Mouse (Mus musculus) MEL (cell line): ENCODE data around the gene Aqp8. TPM values are rescaled to one million over a fixed set of nuclear protein-coding genes. Genes with fewer than 3 reads are reported as not detected.
A peak's percentile ranks its signal among the peaks of the same experiment; 100 is the strongest.

Source experiments
- DNase-seq: peaks from one replicate; pipeline ENCODE4 v3.0.0; 2011; ENCODE audit warnings: low read depth, low spot score
- H3K27ac ChIP-seq: 2 replicates; pipeline ENCODE4 v1.5.1; 2012; ENCODE audit warnings: low read depth, mild to moderate bottlenecking, control low read depth, low read length, moderate library complexity; ENCODE audit not compliant: control insufficient read depth
- H3K27me3 ChIP-seq, 2 experiments: fragments of 150-350 bp in 1 of 2; sonication (generic) in 1 of 2; 2 replicates each; pipeline ENCODE4 v1.6.1; 2012; ENCODE audit warnings: low read length in 2 of 2, mild to moderate bottlenecking in 2 of 2, improper control_type of control experiment in 1 of 2, moderate library complexity in 1 of 2; ENCODE audit not compliant: insufficient read depth in 2 of 2, control insufficient read depth in 1 of 2
- H3K36me3 ChIP-seq, 2 experiments: 2 replicates each; pipeline ENCODE4 v1.6.1; 2012 to 2014; ENCODE audit warnings: low read length in 2 of 2, improper control_type of control experiment in 1 of 2, inconsistent platforms in 1 of 2, mild to moderate bottlenecking in 1 of 2; ENCODE audit not compliant: insufficient read depth in 2 of 2, control insufficient read depth in 1 of 2
- H3K4me1 ChIP-seq, 2 experiments: fragments of 150-350 bp in 1 of 2; sonication (generic) in 1 of 2; 2 replicates each; pipeline ENCODE4 v1.6.1; 2012; ENCODE audit warnings: low read length in 2 of 2, improper control_type of control experiment in 1 of 2, mild to moderate bottlenecking in 1 of 2; ENCODE audit not compliant: insufficient read depth in 2 of 2, control insufficient read depth in 1 of 2
- H3K4me3 ChIP-seq, 2 experiments: fragments of 150-350 bp in 1 of 2; sonication (generic) in 1 of 2; 2 replicates each; pipeline ENCODE4 v1.5.1; 2012; ENCODE audit warnings: low read depth in 2 of 2, low read length in 2 of 2, mild to moderate bottlenecking in 2 of 2, moderate library complexity in 2 of 2, control low read depth in 1 of 2, improper control_type of control experiment in 1 of 2; ENCODE audit not compliant: control insufficient read depth in 1 of 2, insufficient read depth in 1 of 2
- H3K79me2 ChIP-seq: 2 replicates; pipeline ENCODE4 v1.6.1; 2012; ENCODE audit warnings: mild to moderate bottlenecking, low read length, moderate library complexity; ENCODE audit not compliant: control insufficient read depth, poor library complexity, insufficient read depth
- H3K9ac ChIP-seq: 2 replicates; pipeline ENCODE4 v1.6.1; 2012; ENCODE audit warnings: low read depth, mild to moderate bottlenecking, control low read depth, low read length, moderate library complexity; ENCODE audit not compliant: control insufficient read depth, poor library complexity, severe bottlenecking
- H3K9me3 ChIP-seq: fragments of 150-350 bp; sonication (generic); replicated peaks from 2 replicates; pipeline ENCODE4 v1.6.1; 2012; ENCODE audit warnings: mild to moderate bottlenecking, low read length, improper control_type of control experiment, moderate library complexity; ENCODE audit not compliant: insufficient read depth
- CTCF ChIP-seq, 3 experiments: IDR thresholded peaks in 2 of 3; conservative IDR thresholded peaks in 1 of 3; 2 replicates each; pipeline ENCODE4 v1.5.1; 2011 to 2012; ENCODE audit warnings: low read length in 3 of 3, low read depth in 2 of 3, mild to moderate bottlenecking in 2 of 3, improper control_type of control experiment in 1 of 3, inconsistent platforms in 1 of 3, mixed read lengths in 1 of 3, moderate library complexity in 1 of 3; ENCODE audit not compliant: control insufficient read depth in 1 of 3, insufficient read depth in 1 of 3, poor library complexity in 1 of 3, severe bottlenecking in 1 of 3
- E2F4 ChIP-seq: IDR thresholded peaks from 2 replicates; pipeline ENCODE4 v1.6.1; 2011; ENCODE audit warnings: low read depth, low read length, improper control_type of control experiment, borderline replicate concordance
- GABPA ChIP-seq: IDR thresholded peaks from 2 replicates; pipeline ENCODE4 v1.6.1; 2012; ENCODE audit warnings: low read depth, mild to moderate bottlenecking, inconsistent platforms, low read length, improper control_type of control experiment, moderate library complexity
- GATA1 ChIP-seq: IDR thresholded peaks from 2 replicates; pipeline ENCODE4 v1.6.1; 2011; ENCODE audit warnings: low read depth, low read length, improper control_type of control experiment
- HCFC1 ChIP-seq: IDR thresholded peaks from 2 replicates; pipeline ENCODE4 v1.6.1; 2012; ENCODE audit warnings: low read depth, mild to moderate bottlenecking, inconsistent platforms, low read length, improper control_type of control experiment, moderate library complexity
- MAX ChIP-seq: IDR thresholded peaks from 2 replicates; pipeline ENCODE4 v1.6.1; 2011; ENCODE audit warnings: low read length, improper control_type of control experiment
- MAZ ChIP-seq: IDR thresholded peaks from 2 replicates; pipeline ENCODE4 v1.6.1; 2012; ENCODE audit warnings: low read depth, mild to moderate bottlenecking, inconsistent platforms, low read length, improper control_type of control experiment
- MXI1 ChIP-seq: IDR thresholded peaks from 2 replicates; pipeline ENCODE4 v1.6.1; 2011; ENCODE audit warnings: mild to moderate bottlenecking, low read depth, low read length, improper control_type of control experiment
- NRF1 ChIP-seq: IDR thresholded peaks from 2 replicates; pipeline ENCODE4 v1.6.1; 2014; ENCODE audit warnings: low read depth, mild to moderate bottlenecking, inconsistent platforms, low read length, improper control_type of control experiment, moderate library complexity; ENCODE audit not compliant: poor library complexity, insufficient read depth, severe bottlenecking
- POLR2A ChIP-seq, 2 experiments: IDR thresholded peaks; 2 replicates each; pipeline ENCODE4 v1.6.1; 2011 to 2012; ENCODE audit warnings: low read length in 2 of 2, mild to moderate bottlenecking in 2 of 2, control low read depth in 1 of 2, improper control_type of control experiment in 1 of 2, low read depth in 1 of 2, moderate library complexity in 1 of 2; ENCODE audit not compliant: control insufficient read depth in 1 of 2, insufficient read depth in 1 of 2, poor library complexity in 1 of 2
- POLR2AphosphoS2 ChIP-seq: IDR thresholded peaks from 2 replicates; pipeline ENCODE4 v1.6.1; 2011; ENCODE audit warnings: low read length, improper control_type of control experiment
- RAD21 ChIP-seq: IDR thresholded peaks from 2 replicates; pipeline ENCODE4 v1.6.1; 2011; ENCODE audit warnings: mild to moderate bottlenecking, low read depth, low read length, improper control_type of control experiment
- SMC3 ChIP-seq: IDR thresholded peaks from 2 replicates; pipeline ENCODE4 v1.6.1; 2011; ENCODE audit warnings: low read depth, low read length, improper control_type of control experiment
- TAL1 ChIP-seq: IDR thresholded peaks from 2 replicates; pipeline ENCODE4 v1.6.1; 2012; ENCODE audit warnings: mild to moderate bottlenecking, inconsistent platforms, low read length, moderate library complexity, mixed read lengths
- TCF12 ChIP-seq: IDR thresholded peaks from 2 replicates; pipeline ENCODE4 v1.6.1; 2014; ENCODE audit warnings: low read depth, mild to moderate bottlenecking, inconsistent platforms, low read length, improper control_type of control experiment, moderate library complexity
- UBTF ChIP-seq: IDR thresholded peaks from 2 replicates; pipeline ENCODE4 v1.6.1; 2012; ENCODE audit warnings: low read depth, mild to moderate bottlenecking, inconsistent platforms, low read length, improper control_type of control experiment, moderate library complexity, borderline replicate concordance; ENCODE audit not compliant: insufficient read depth
- ZC3H11A ChIP-seq: IDR thresholded peaks from 2 replicates; pipeline ENCODE4 v1.6.1; 2012; ENCODE audit warnings: low read depth, mild to moderate bottlenecking, inconsistent platforms, low read length, improper control_type of control experiment
- ZKSCAN1 ChIP-seq: IDR thresholded peaks from 2 replicates; pipeline ENCODE4 v1.6.1; 2012; ENCODE audit warnings: low read depth, mild to moderate bottlenecking, inconsistent platforms, low read length, improper control_type of control experiment, moderate library complexity
- ZMIZ1 ChIP-seq: IDR thresholded peaks from 2 replicates; pipeline ENCODE4 v1.6.1; 2012; ENCODE audit warnings: low read depth, mild to moderate bottlenecking, inconsistent platforms, low read length, improper control_type of control experiment, moderate library complexity
- polyA plus RNA-seq, 2 experiments: library from polyadenylated mRNA; stranded (reverse) in 1 of 2; unstranded in 1 of 2; fragments of >175 nt in 1 of 2; fragments of >200 nt in 1 of 2; gene quantifications; 2 replicates each; pipeline versions ENCODE4 v1.2.1 to v1.2.4; 2012; ENCODE audit warnings: low replicate concordance in 2 of 2, low read depth in 1 of 2; ENCODE audit not compliant: insufficient read length in 2 of 2, insufficient read depth in 1 of 2, missing spikeins in 1 of 2
- total RNA-seq: library from RNA; depleted of rRNA; stranded (reverse); fragments of 300-350 nt; gene quantifications from 2 replicates; pipeline ENCODE4 v1.2.3, GENCODE M21; 2012

Gene Aqp8
- total and polyA plus RNA-seq, 3 experiments = 0.46 to 2.1 TPM; not detected in 1

DNA sequence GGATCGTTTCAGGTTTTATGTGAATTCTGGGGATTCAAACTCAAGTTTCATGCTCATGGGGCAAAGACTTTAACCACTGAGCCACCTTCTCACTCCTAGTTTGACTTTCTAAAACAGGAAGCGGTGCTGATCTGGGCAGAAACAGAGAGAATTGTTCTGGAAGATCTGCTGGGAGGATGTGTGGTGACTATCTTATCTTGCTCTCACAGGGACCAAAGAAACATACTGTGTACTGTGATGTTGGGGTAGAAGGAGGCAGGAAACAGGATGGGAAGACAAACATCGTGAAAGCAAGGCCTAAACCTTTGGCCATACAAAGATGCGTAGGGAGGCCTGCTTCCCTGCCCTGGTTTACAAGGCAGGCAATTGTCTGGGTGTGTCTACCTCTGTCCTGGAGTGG is 2.8 kb upstream of the Aqp8 start (continued):
- TF ChIP-seq E2F4 (no peak), CTCF (IDR thresholded peaks at IDR 0.05 in 2 of 3, conservative IDR thresholded peaks at IDR 0.05 in 1 of 3; ENCODE audit: control insufficient read depth in 1 of 3, insufficient read depth in 1 of 3, low read depth in 2 of 3, low read length in 3 of 3, poor library complexity in 1 of 3, severe bottlenecking in 1 of 3) (no peak)
- TF ChIP-seq, all 39 proteins: peak for 18

GRCm38 (mm10) chr7:123461316-123461715 is 775 bp upstream of the Aqp8 start:
- H3K79me2 ChIP-seq = no peaks in the 10 kb centered on the region
- no peak overlapping the region for H3K27ac ChIP-seq
- no peak overlapping the region for H3K9ac ChIP-seq
- peaks cover 7 to 44% of the 10 kb centered on the region in 2 experiments for H3K4me1 ChIP-seq
- TF ChIP-seq POLR2AphosphoS2 = no peak
- no peak for TF ChIP-seq MXI1
- TF ChIP-seq SMC3 = no peak
- no peak for TF ChIP-seq POLR2A (IDR thresholded peaks at IDR 0.05; ENCODE audit: control insufficient read depth in 1 of 2, insufficient read depth in 1 of 2, low read depth in 1 of 2, low read length in 2 of 2, poor library complexity in 1 of 2)
- no peak for TF ChIP-seq ZKSCAN1
- no peak for TF ChIP-seq HCFC1
- no peak for TF ChIP-seq GATA1
- no peak for TF ChIP-seq ZMIZ1
- no peak for TF ChIP-seq TCF12
- no peak for TF ChIP-seq GABPA
- peaks cover 0 to 34% of the 10 kb centered on the region in 2 experiments; a peak in 2 of 4 replicates for H3K36me3 ChIP-seq
- no peaks in the 10 kb centered on the region for H3K9me3 ChIP-seq
- no peak overlapping the region for H3K4me3 ChIP-seq
- peak; percentile 7 for DNase-seq
- no peaks in the 10 kb centered on the region for H3K27me3 ChIP-seq

- 0 out of 4 replicates have a peak, but pooled peaks cover 0 to 2% of the 10 kb centered on the region in 2 experiments for H3K27me3 ChIP-seq
- DNase-seq = no peak
- H3K4me3 ChIP-seq = no peak overlapping the region
- no peak overlapping the region for H3K9ac ChIP-seq
- no peaks in the 10 kb centered on the region for H3K79me2 ChIP-seq
- TF ChIP-seq CTCF (IDR thresholded peaks at IDR 0.05 in 2 of 3, conservative IDR thresholded peaks at IDR 0.05 in 1 of 3; ENCODE audit: control insufficient read depth in 1 of 3, insufficient read depth in 1 of 3, low read depth in 2 of 3, low read length in 3 of 3, poor library complexity in 1 of 3, severe bottlenecking in 1 of 3) (no peak), TAL1 (no peak), GABPA (no peak), E2F4 (no peak), ZC3H11A (no peak), RAD21 (no peak), POLR2A (IDR thresholded peaks at IDR 0.05; ENCODE audit: control insufficient read depth in 1 of 2, insufficient read depth in 1 of 2, low read depth in 1 of 2, low read length in 2 of 2, poor library complexity in 1 of 2) (no peak), UBTF (no peak), MAZ (no peak), NRF1 (no peak), MAX (no peak), ZKSCAN1 (no peak)
- no peaks in the 10 kb centered on the region for H3K9me3 ChIP-seq
- peaks cover 0 to 25% of the 10 kb centered on the region in 2 experiments; a peak in 2 of 4 replicates for H3K36me3 ChIP-seq
- no peak overlapping the region for H3K27ac ChIP-seq
- H3K4me1 ChIP-seq = peaks cover 5 to 31% of the 10 kb centered on the region in 2 experiments
Observed at GRCm38 (mm10) chr7:123463569-123463968, 1.5 kb downstream of the Aqp8 start.
